Mouse (Mus musculus) CH12.LX (cell line): ENCODE results near the gene Vipr2.

ENCODE experiments used
- POLR2A ChIP-seq: IDR thresholded peaks from 2 replicates; pipeline ENCODE4 v1.6.1; 2011; ENCODE audit warnings: low read depth, mild to moderate bottlenecking, improper control_type of control experiment, low read length
- ZC3H11A ChIP-seq: IDR thresholded peaks from 2 replicates; pipeline ENCODE4 v1.6.1; 2012; ENCODE audit warnings: low read depth, mild to moderate bottlenecking, inconsistent platforms, low read length, improper control_type of control experiment

- TF ChIP-seq ZC3H11A (no peak), POLR2A (no peak)
Observed at GRCm38 (mm10) chr12:116035346-116035745, 42.2 kb upstream of the Vipr2 start.
